Mouse (Mus musculus) hindbrain, embryonic 10.5 days (tissue): ENCODE measurements at regions not wholly inside any gene's neighbourhood (a gene's known extent, or its start where the extent isn't known, plus 50 kb on each side); places are given as distances from the start of the nearest gene placed in this dataset.
"Not testable (repeated sequence)": the region's sequence is repeated elsewhere in the genome, so short reads cannot be mapped to it uniquely, and the experiment has no call there.

ENCODE experiments used
- DNase-seq: peaks from one replicate; pipeline ENCODE4 v3.0.0-alpha.2; 2017; ENCODE audit warnings: low spot score
- H3K27ac ChIP-seq: fragments of 300-500 bp; sonication (generic); 2 replicates; pipeline ENCODE4 v1.5.1; 2016; ENCODE audit warnings: mild to moderate bottlenecking, moderate library complexity
- H3K27me3 ChIP-seq: fragments of 300-500 bp; sonication (generic); 2 replicates; pipeline ENCODE4 v1.6.1; 2016; ENCODE audit warnings: mild to moderate bottlenecking; ENCODE audit not compliant: poor library complexity, insufficient read depth, severe bottlenecking
- H3K36me3 ChIP-seq: fragments of 300-500 bp; sonication (generic); 2 replicates; pipeline ENCODE4 v1.6.1; 2016; ENCODE audit warnings: mild to moderate bottlenecking, moderate library complexity
- H3K4me1 ChIP-seq: fragments of 300-500 bp; sonication (generic); replicated peaks from 2 replicates; pipeline ENCODE4 v1.6.1; 2016; ENCODE audit warnings: mild to moderate bottlenecking
- H3K4me3 ChIP-seq: fragments of 300-500 bp; sonication (generic); 2 replicates; pipeline ENCODE4 v1.5.1; 2016; ENCODE audit warnings: mild to moderate bottlenecking, moderate library complexity
- H3K9me3 ChIP-seq: fragments of 300-500 bp; sonication (generic); 2 replicates; pipeline ENCODE4 v1.6.1; 2016; ENCODE audit warnings: mild to moderate bottlenecking, moderate library complexity
- WGBS: fragments of 180-500 bp; shearing (Covaris S2); methylation state at CpG from one replicate; pipeline ENCODE4 v1.1.7; 2016; 5-methylcytosine and 5-hydroxymethylcytosine counted together

- not testable (repeated sequence) for DNase-seq, H3K27me3 ChIP-seq, H3K36me3 ChIP-seq, H3K4me3 ChIP-seq, H3K4me1 ChIP-seq, H3K27ac ChIP-seq, H3K9me3 ChIP-seq
- WGBS: 97% methylated on average over 2 of the region's 2 CpGs
Observed at GRCm38 (mm10) chr3:21735688-21736087, 340.8 kb upstream of the Tbl1xr1 start.

- no peak for DNase-seq
- no peaks in the 10 kb centered on the region for H3K4me1 ChIP-seq
- no peak overlapping the region for H3K27ac ChIP-seq
- no peaks in the 10 kb centered on the region for H3K27me3 ChIP-seq
- no peaks in the 10 kb centered on the region for H3K36me3 ChIP-seq
- H3K9me3 ChIP-seq: peaks cover 7% of the 10 kb centered on the region; the same call in 1 of the 2 replicates
- H3K4me3 ChIP-seq: no peak overlapping the region
- 86% methylated on average over 4 of the region's 4 CpGs for WGBS
Observed at GRCm38 (mm10) chr3:21739720-21740119, 336.7 kb upstream of the Tbl1xr1 start.

- WGBS: 91% methylated on average over 1 of the region's 1 CpGs
Observed at GRCm38 (mm10) chr3:21744107-21744506, 332.3 kb upstream of the Tbl1xr1 start.

GRCm38 (mm10) chr3:21760516-21761218 lies 315.8 kb upstream of the Tbl1xr1 start:
- H3K4me3 ChIP-seq: no peak overlapping the region
- no peaks in the 10 kb centered on the region for H3K9me3 ChIP-seq
- no peaks in the 10 kb centered on the region for H3K27me3 ChIP-seq
- H3K4me1 ChIP-seq: no peaks in the 10 kb centered on the region
- 78% methylated on average over 2 of the region's 2 CpGs for WGBS
- H3K27ac ChIP-seq: no peak overlapping the region
- no peaks in the 10 kb centered on the region for H3K36me3 ChIP-seq
- no peak for DNase-seq

More at GRCm38 (mm10) chr3:21744107-21744506, 332.3 kb upstream of the Tbl1xr1 start:
- Histone ChIP-seq H3K9me3 (0 out of 2 replicates have a peak, but pooled peaks cover 4% of the 10 kb centered on the region), H3K27me3 (no peaks in the 10 kb centered on the region), H3K4me3 (no peak overlapping the region), H3K36me3 (no peaks in the 10 kb centered on the region), H3K4me1 (no peaks in the 10 kb centered on the region), H3K27ac (no peak overlapping the region)
- no peak for DNase-seq

GRCm38 (mm10) chr3:21761219-21761600 lies 315.2 kb upstream of the Tbl1xr1 start:
- no peaks in the 10 kb centered on the region for H3K9me3 ChIP-seq
- DNase-seq: no peak
- H3K27me3 ChIP-seq: no peaks in the 10 kb centered on the region
- no peaks in the 10 kb centered on the region for H3K4me1 ChIP-seq
- no peak overlapping the region for H3K4me3 ChIP-seq
- no peaks in the 10 kb centered on the region for H3K36me3 ChIP-seq
- H3K27ac ChIP-seq: no peak overlapping the region

- Histone ChIP-seq H3K27ac (no peak overlapping the region), H3K4me1 (no peaks in the 10 kb centered on the region), H3K4me3 (no peak overlapping the region), H3K9me3 (no peaks in the 10 kb centered on the region), H3K36me3 (no peaks in the 10 kb centered on the region), H3K27me3 (no peaks in the 10 kb centered on the region)
- WGBS: 84% methylated on average over 3 of the region's 3 CpGs
- no peak for DNase-seq
Observed at GRCm38 (mm10) chr3:21761909-21762308, 314.5 kb upstream of the Tbl1xr1 start.

GRCm38 (mm10) chr3:21768081-21768480 lies 308.4 kb upstream of the Tbl1xr1 start:
- no peak for DNase-seq
- Histone ChIP-seq H3K36me3 (no peaks in the 10 kb centered on the region), H3K9me3 (no peaks in the 10 kb centered on the region), H3K4me3 (no peak overlapping the region), H3K4me1 (0 out of 2 replicates have a peak, but pooled peaks cover 3% of the 10 kb centered on the region), H3K27ac (no peak overlapping the region), H3K27me3 (no peaks in the 10 kb centered on the region)
- WGBS: 96% methylated on average over 1 of the region's 1 CpGs

GRCm38 (mm10) chr3:21769920-21770547 lies 306.4 kb upstream of the Tbl1xr1 start:
- Histone ChIP-seq H3K27ac (no peak overlapping the region), H3K9me3 (no peaks in the 10 kb centered on the region), H3K27me3 (no peaks in the 10 kb centered on the region), H3K4me1 (0 out of 2 replicates have a peak, but pooled peaks cover 3% of the 10 kb centered on the region), H3K36me3 (no peaks in the 10 kb centered on the region), H3K4me3 (no peak overlapping the region)
- peak; percentile 18 for DNase-seq
- 55% methylated on average over 9 of the region's 9 CpGs for WGBS

GRCm38 (mm10) chr3:21771752-21772298 lies 304.6 kb upstream of the Tbl1xr1 start:
- Histone ChIP-seq H3K27ac (no peak overlapping the region), H3K9me3 (no peaks in the 10 kb centered on the region), H3K27me3 (no peaks in the 10 kb centered on the region), H3K4me3 (no peak overlapping the region), H3K36me3 (no peaks in the 10 kb centered on the region), H3K4me1 (0 out of 2 replicates have a peak, but pooled peaks cover 3% of the 10 kb centered on the region)
- no peak for DNase-seq
- 80% methylated on average over 4 of the region's 4 CpGs for WGBS

- no peak for DNase-seq
- WGBS: 93% methylated on average over 4 of the region's 4 CpGs
- Histone ChIP-seq H3K27ac (no peak overlapping the region), H3K4me3 (no peak overlapping the region), H3K9me3 (no peaks in the 10 kb centered on the region), H3K27me3 (no peaks in the 10 kb centered on the region), H3K4me1 (0 out of 2 replicates have a peak, but pooled peaks cover 3% of the 10 kb centered on the region), H3K36me3 (no peaks in the 10 kb centered on the region)
Observed at GRCm38 (mm10) chr3:21774172-21774842, 302.1 kb upstream of the Tbl1xr1 start.

GRCm38 (mm10) chr3:21778789-21779188 lies 297.7 kb upstream of the Tbl1xr1 start:
- H3K4me3 ChIP-seq: no peak overlapping the region
- H3K4me1 ChIP-seq: no peaks in the 10 kb centered on the region
- H3K27ac ChIP-seq: no peak overlapping the region
- H3K36me3 ChIP-seq: no peaks in the 10 kb centered on the region
- no peak for DNase-seq
- no peaks in the 10 kb centered on the region for H3K27me3 ChIP-seq
- 84% methylated on average over 4 of the region's 4 CpGs for WGBS
- H3K9me3 ChIP-seq: no peaks in the 10 kb centered on the region

- no peak overlapping the region for H3K27ac ChIP-seq
- no peaks in the 10 kb centered on the region for H3K4me1 ChIP-seq
- no peaks in the 10 kb centered on the region for H3K9me3 ChIP-seq
- no peaks in the 10 kb centered on the region for H3K36me3 ChIP-seq
- WGBS: 73% methylated on average over 4 of the region's 4 CpGs
- no peak overlapping the region for H3K4me3 ChIP-seq
- no peak for DNase-seq
- no peaks in the 10 kb centered on the region for H3K27me3 ChIP-seq
Observed at GRCm38 (mm10) chr3:21791983-21792631, 284.3 kb upstream of the Tbl1xr1 start.
